Mouse (Mus musculus): ENCODE data around the gene Rfx7. TPM values are rescaled to one million over a fixed set of nuclear protein-coding genes. Genes with fewer than 3 reads are reported as not detected.
"Not testable (repeated sequence)": the region's sequence is repeated elsewhere in the genome, so short reads cannot be mapped to it uniquely, and the experiment has no call there.

Rfx7 gene
- polyA plus RNA-seq, 1 experiment from 2014 or later: 17.9 TPM

DNA sequence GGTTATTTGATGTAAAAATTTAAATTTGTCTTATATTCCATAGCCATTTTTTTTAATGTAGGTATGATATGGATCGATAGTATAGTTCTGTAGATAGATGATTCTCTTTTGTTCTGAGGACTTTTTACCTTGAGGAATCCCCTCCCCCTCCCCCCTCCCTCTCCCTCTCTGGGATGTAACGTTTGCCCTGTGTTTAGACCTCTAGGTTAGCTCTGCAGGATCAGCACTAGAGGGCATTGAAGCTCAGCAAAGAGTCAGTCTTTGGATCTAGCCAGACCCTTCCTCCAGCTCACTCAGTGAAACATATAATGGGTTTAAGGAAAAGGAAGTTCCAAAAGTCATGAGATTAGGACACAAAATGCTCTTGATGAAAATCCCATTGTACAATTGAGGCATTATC is 35.1 kb downstream of the Rfx7 start:
- no peaks in the 10 kb centered on the region for H3K36me3 ChIP-seq (ENCODE audit: control insufficient read depth, insufficient read depth, low read length)
- DNase-seq (ENCODE audit: low spot score): no peak

GRCm38 (mm10) chr9:72580216-72580615 is 48.2 kb downstream of the Rfx7 start:
- WGBS: 36% methylated on average over 3 of the region's 3 CpGs
- Histone ChIP-seq H3K27me3 (replicated peaks; ENCODE audit: control insufficient read depth, insufficient read depth, low read length) (no peaks in the 10 kb centered on the region), H3K4me1 (ENCODE audit: control insufficient read depth, insufficient read depth, low read length) (no peaks in the 10 kb centered on the region), H3K36me3 (ENCODE audit: control insufficient read depth, insufficient read depth, low read length) (no peaks in the 10 kb centered on the region), H3K27ac (ENCODE audit: low read depth, low read length) (no peak overlapping the region), H3K4me2 (ENCODE audit: low read length) (no peak overlapping the region), H3K9ac (ENCODE audit: low read length) (no peak overlapping the region), H3K9me3 (replicated peaks; ENCODE audit: control insufficient read depth, low read length) (no peaks in the 10 kb centered on the region), H3K4me3 (ENCODE audit: low read depth, low read length) (no peak overlapping the region)
- ATAC-seq: no peak
- no peak for DNase-seq (ENCODE audit: low spot score)

More for the DNA sequence above, 35.1 kb downstream of the Rfx7 start:
- Histone ChIP-seq H3K9ac (ENCODE audit: low read length) (no peak overlapping the region), H3K4me3 (ENCODE audit: low read depth, low read length) (no peak overlapping the region), H3K27me3 (replicated peaks; ENCODE audit: control insufficient read depth, insufficient read depth, low read length) (no peaks in the 10 kb centered on the region), H3K27ac (ENCODE audit: low read depth, low read length) (no peak overlapping the region), H3K4me1 (ENCODE audit: control insufficient read depth, insufficient read depth, low read length) (no peaks in the 10 kb centered on the region), H3K4me2 (ENCODE audit: low read length) (no peak overlapping the region), H3K9me3 (replicated peaks; ENCODE audit: control insufficient read depth, low read length) (no peaks in the 10 kb centered on the region)
- no peak for ATAC-seq
- 63% methylated on average over 2 of the region's 2 CpGs for WGBS

DNA sequence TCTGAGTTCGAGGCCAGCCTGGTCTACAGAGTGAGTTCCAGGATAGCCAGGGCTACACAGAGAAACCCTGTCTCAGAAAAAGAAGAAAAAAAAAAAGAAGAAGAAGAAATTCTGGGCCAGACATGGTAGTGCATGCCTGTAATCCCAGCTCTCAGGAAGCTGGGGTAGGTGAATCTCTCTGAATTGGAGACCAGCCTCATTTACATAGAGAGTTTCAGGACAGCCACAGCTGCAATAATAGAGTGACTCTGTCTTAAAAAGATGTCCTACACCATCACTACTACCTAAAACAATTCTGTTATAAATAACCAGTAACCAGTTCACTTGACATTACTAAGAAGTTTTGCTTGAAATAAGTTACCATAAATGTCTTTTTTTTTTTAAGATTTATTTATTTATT is 58.8 kb downstream of the Rfx7 start:
- WGBS: 100% methylated on average over 1 of the region's 1 CpGs
- no peak overlapping the region for H3K27ac ChIP-seq (ENCODE audit: low read depth, low read length)
- no peaks in the 10 kb centered on the region for H3K4me1 ChIP-seq (ENCODE audit: control insufficient read depth, insufficient read depth, low read length)
- no peak for ATAC-seq
- H3K4me2 ChIP-seq (ENCODE audit: low read length): no peak overlapping the region
- no peak overlapping the region for H3K9ac ChIP-seq (ENCODE audit: low read length)
- no peaks in the 10 kb centered on the region for H3K9me3 ChIP-seq (replicated peaks; ENCODE audit: control insufficient read depth, low read length)
- H3K27me3 ChIP-seq (replicated peaks; ENCODE audit: control insufficient read depth, insufficient read depth, low read length): no peaks in the 10 kb centered on the region
- no peak for DNase-seq (ENCODE audit: low spot score)
- 0 out of 2 replicates have a peak, but pooled peaks cover 6% of the 10 kb centered on the region for H3K36me3 ChIP-seq (ENCODE audit: control insufficient read depth, insufficient read depth, low read length)
- H3K4me3 ChIP-seq (ENCODE audit: low read depth, low read length): no peak overlapping the region

GRCm38 (mm10) chr9:72592016-72592415 is 60.0 kb downstream of the Rfx7 start:
- ATAC-seq: no peak
- Histone ChIP-seq H3K4me3 (ENCODE audit: low read depth, low read length) (no peak overlapping the region), H3K9me3 (replicated peaks; ENCODE audit: control insufficient read depth, low read length) (no peaks in the 10 kb centered on the region), H3K36me3 (ENCODE audit: control insufficient read depth, insufficient read depth, low read length) (0 out of 2 replicates have a peak, but pooled peaks cover 6% of the 10 kb centered on the region), H3K4me1 (ENCODE audit: control insufficient read depth, insufficient read depth, low read length) (no peaks in the 10 kb centered on the region), H3K4me2 (ENCODE audit: low read length) (no peak overlapping the region), H3K27ac (ENCODE audit: low read depth, low read length) (no peak overlapping the region), H3K9ac (ENCODE audit: low read length) (no peak overlapping the region), H3K27me3 (replicated peaks; ENCODE audit: control insufficient read depth, insufficient read depth, low read length) (no peaks in the 10 kb centered on the region)
- no peak for DNase-seq (ENCODE audit: low spot score)

DNA sequence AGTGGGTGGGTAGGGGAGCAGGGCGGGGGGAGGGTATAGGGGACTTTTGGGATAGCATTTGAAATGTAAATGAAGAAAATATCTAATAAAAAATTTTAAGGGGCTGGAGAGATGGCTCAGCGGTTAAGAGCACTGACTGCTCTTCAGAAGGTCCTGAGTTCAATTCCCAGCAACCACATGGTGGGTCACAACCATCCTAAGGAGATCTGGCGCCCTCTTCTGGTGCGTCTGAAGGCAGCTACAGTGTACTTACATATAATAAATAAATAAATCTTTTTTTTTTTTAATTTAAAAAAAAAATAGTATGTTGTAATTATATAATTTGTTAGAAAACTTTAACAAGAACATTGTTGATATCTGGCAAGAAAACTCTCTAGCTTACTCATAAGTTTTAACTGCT is 62.6 kb downstream of the Rfx7 start:
- not testable (repeated sequence) for H3K4me3 ChIP-seq (ENCODE audit: low read depth, low read length); H3K9ac ChIP-seq (ENCODE audit: low read length); H3K9me3 ChIP-seq (replicated peaks; ENCODE audit: control insufficient read depth, low read length); H3K27ac ChIP-seq (ENCODE audit: low read depth, low read length); H3K4me1 ChIP-seq (ENCODE audit: control insufficient read depth, insufficient read depth, low read length); H3K4me2 ChIP-seq (ENCODE audit: low read length); DNase-seq (ENCODE audit: low spot score); H3K27me3 ChIP-seq (replicated peaks; ENCODE audit: control insufficient read depth, insufficient read depth, low read length); ATAC-seq; H3K36me3 ChIP-seq (ENCODE audit: control insufficient read depth, insufficient read depth, low read length)
- 90% methylated on average over 4 of the region's 4 CpGs for WGBS

DNA sequence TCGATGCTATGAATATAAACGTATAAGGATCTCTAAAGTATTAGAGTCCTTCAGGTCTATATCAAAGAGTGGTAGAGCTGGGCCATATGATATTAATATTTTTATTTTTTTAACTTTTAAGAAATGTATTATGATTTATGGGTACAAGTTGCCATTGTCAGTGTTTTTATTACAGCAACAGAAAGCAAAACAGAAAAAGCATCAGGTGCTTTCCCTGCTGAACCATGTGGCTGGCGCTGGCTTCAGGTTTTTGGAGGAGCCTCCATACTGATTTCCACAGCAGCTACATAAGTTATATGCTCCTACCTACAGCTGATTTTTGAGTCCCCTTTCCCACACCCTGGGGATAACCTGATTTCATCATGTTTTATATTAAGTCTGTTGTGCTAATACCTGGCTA is 68.1 kb downstream of the Rfx7 start:
- no peak overlapping the region for H3K9ac ChIP-seq (ENCODE audit: low read length)
- WGBS: 97% methylated on average over 3 of the region's 3 CpGs
- no peaks in the 10 kb centered on the region for H3K27me3 ChIP-seq (replicated peaks; ENCODE audit: control insufficient read depth, insufficient read depth, low read length)
- H3K4me2 ChIP-seq (ENCODE audit: low read length): no peak overlapping the region
- peaks cover 11% of the 10 kb centered on the region; the same call in 1 of the 2 replicates for H3K36me3 ChIP-seq (ENCODE audit: control insufficient read depth, insufficient read depth, low read length)
- no peak overlapping the region for H3K27ac ChIP-seq (ENCODE audit: low read depth, low read length)
- no peaks in the 10 kb centered on the region for H3K4me1 ChIP-seq (ENCODE audit: control insufficient read depth, insufficient read depth, low read length)
- DNase-seq (ENCODE audit: low spot score) (no peak), ATAC-seq (no peak)
- no peaks in the 10 kb centered on the region for H3K9me3 ChIP-seq (replicated peaks; ENCODE audit: control insufficient read depth, low read length)
- H3K4me3 ChIP-seq (ENCODE audit: low read depth, low read length): no peak overlapping the region

DNA sequence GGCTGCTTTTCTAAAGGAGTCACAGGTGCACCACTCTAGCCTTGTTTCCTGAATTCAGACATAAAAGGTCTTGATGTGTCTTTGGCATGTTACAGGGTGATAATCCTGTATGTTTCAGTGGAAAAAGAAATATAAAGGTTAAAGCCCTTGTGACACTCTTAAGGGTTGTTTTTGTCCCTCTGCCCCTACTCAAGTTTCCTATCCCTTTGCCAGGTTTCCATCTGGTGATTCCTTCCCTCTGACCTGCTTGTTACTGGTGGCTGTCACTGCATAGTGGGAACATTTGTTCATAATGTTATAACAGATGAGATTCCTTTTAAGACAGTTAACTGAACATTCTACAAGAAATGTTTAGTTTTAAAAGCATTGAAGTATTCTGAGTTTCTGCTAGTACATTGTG is 77.7 kb downstream of the Rfx7 start:
- ATAC-seq (no peak), DNase-seq (ENCODE audit: low spot score) (no peak)
- Histone ChIP-seq H3K27me3 (replicated peaks; ENCODE audit: control insufficient read depth, insufficient read depth, low read length) (no peaks in the 10 kb centered on the region), H3K4me3 (ENCODE audit: low read depth, low read length) (no peak overlapping the region), H3K36me3 (ENCODE audit: control insufficient read depth, insufficient read depth, low read length) (peaks cover 21% of the 10 kb centered on the region; the same call in 1 of the 2 replicates), H3K4me1 (ENCODE audit: control insufficient read depth, insufficient read depth, low read length) (no peaks in the 10 kb centered on the region), H3K9me3 (replicated peaks; ENCODE audit: control insufficient read depth, low read length) (no peaks in the 10 kb centered on the region), H3K9ac (ENCODE audit: low read length) (no peak overlapping the region), H3K4me2 (ENCODE audit: low read length) (no peak overlapping the region), H3K27ac (ENCODE audit: low read depth, low read length) (no peak overlapping the region)

DNA sequence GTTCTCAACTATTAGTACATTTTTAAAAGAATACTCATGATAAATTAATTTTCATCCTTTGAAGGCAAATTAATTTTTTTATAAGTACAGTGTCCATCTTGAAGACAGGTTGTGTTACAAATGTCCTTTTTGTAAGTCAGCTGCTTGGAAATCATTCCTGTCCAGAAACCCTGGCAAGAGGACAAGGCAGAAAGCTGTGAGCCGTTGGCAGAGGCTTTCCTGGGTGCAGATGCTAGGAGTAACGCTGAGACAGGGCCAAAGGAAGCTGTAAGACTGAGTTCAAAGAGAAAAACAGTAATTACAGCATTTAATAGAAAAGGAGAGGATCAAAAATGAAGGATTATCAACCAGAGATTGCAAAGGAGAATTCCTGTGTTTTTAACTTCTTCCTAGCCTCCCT is 81.8 kb downstream of the Rfx7 start:
- no peak for ATAC-seq
- Histone ChIP-seq H3K9ac (ENCODE audit: low read length) (no peak overlapping the region), H3K4me3 (ENCODE audit: low read depth, low read length) (no peak overlapping the region), H3K4me1 (ENCODE audit: control insufficient read depth, insufficient read depth, low read length) (no peaks in the 10 kb centered on the region; the same call in 1 of the 2 replicates), H3K27me3 (replicated peaks; ENCODE audit: control insufficient read depth, insufficient read depth, low read length) (no peaks in the 10 kb centered on the region), H3K9me3 (replicated peaks; ENCODE audit: control insufficient read depth, low read length) (no peaks in the 10 kb centered on the region), H3K4me2 (ENCODE audit: low read length) (no peak overlapping the region), H3K27ac (ENCODE audit: low read depth, low read length) (no peak overlapping the region), H3K36me3 (ENCODE audit: control insufficient read depth, insufficient read depth, low read length) (peaks cover 47% of the 10 kb centered on the region)
- WGBS: 28% methylated on average over 2 of the region's 2 CpGs
- DNase-seq (ENCODE audit: low spot score): peak; percentile 65

DNA sequence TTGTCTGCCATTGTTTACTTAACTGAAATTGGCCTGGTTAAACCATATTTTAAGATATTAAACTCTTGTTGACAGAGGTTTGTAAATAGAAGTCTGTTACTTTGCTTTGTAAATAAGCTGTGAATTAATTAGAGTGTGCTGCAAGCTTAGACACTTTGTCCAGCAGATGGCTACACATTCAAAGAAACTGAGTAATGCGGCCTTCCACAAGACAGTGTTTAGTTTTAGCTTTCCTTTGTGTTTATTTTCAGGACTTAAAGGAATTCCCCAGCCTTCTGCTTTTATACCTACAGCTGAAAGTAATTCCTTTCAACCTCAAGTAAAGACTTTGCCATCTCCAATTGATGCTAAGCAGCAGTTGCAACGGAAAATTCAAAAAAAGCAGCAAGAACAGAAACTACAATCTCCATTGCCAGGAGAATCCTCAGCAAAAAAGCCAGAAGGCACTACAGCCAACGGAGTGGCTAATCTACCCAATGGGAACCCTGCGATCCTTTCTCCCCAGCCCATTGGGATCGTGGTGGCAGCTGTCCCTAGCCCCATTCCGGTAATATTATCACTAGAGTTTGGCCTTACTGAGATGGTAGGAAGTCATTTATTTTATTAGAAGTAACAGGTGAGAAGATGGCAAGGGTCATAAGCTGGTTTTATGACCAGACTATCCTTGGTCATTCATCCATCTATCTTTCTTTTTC is 82.9 kb downstream of the Rfx7 start:
- Histone ChIP-seq H3K4me1 (ENCODE audit: control insufficient read depth, insufficient read depth, low read length) (no peaks in the 10 kb centered on the region; the same call in 1 of the 2 replicates), H3K27ac (ENCODE audit: low read depth, low read length) (no peak overlapping the region), H3K27me3 (replicated peaks; ENCODE audit: control insufficient read depth, insufficient read depth, low read length) (no peaks in the 10 kb centered on the region), H3K4me2 (ENCODE audit: low read length) (no peak overlapping the region), H3K9ac (ENCODE audit: low read length) (no peak overlapping the region), H3K4me3 (ENCODE audit: low read depth, low read length) (no peak overlapping the region), H3K9me3 (replicated peaks; ENCODE audit: control insufficient read depth, low read length) (no peaks in the 10 kb centered on the region), H3K36me3 (ENCODE audit: control insufficient read depth, insufficient read depth, low read length) (peaks cover 56% of the 10 kb centered on the region)
- ATAC-seq (no peak), DNase-seq (ENCODE audit: low spot score) (peak; percentile 81)
- 65% methylated on average over 6 of the region's 6 CpGs for WGBS
